Mouse (Mus musculus) thymus, adult 2 months (tissue): ENCODE results near the gene Dmgdh.

Experiments
- CTCF ChIP-seq: fragments of 200-500 bp; IDR thresholded peaks from 2 replicates; pipeline ENCODE4 v1.5.1; 2012; ENCODE audit warnings: mild to moderate bottlenecking, control low read depth, low read length, moderate library complexity, borderline replicate concordance; ENCODE audit not compliant: control insufficient read depth, poor library complexity, insufficient read depth; ENCODE audit errors: extremely low read depth
- POLR2A ChIP-seq: fragments of 200-500 bp; IDR thresholded peaks from 2 replicates; pipeline ENCODE4 v1.6.1; 2012; ENCODE audit warnings: mild to moderate bottlenecking, low read length, control low read depth, moderate library complexity; ENCODE audit not compliant: control insufficient read depth, poor library complexity, insufficient read depth; ENCODE audit errors: extremely low read depth

- TF ChIP-seq CTCF (no peak), POLR2A (peak; percentile 0; the same call in 1 of the 2 replicates)
Measured at GRCm38 (mm10) chr13:93772279-93772636, 98.0 kb downstream of the Dmgdh start.
